ENCODE assay signal across 10 mouse cellular contexts in the genomic region with DNA sequence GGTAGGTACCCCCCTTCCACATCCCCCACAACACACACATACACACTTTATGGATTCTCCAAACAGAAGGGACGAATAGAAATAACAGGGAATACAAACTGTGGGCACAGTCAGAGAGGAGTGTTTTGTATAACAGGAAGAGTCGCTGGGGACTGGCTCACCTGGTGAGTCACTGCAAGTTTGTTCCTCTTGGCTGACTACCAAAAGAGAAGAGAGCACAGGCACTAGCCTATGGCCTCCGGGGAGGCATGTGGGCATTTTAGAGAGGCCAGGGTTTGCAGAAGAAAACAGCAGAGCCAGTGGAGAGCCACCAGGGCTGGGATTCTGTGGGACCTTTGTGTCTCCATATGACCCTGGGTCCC. TPM values are rescaled to one million over a fixed set of nuclear protein-coding genes. Genes with fewer than 3 reads are reported as not detected.
DNase-seq lines count a peak whose midpoint lies in the region; ATAC-seq and TF ChIP-seq lines count a peak whose summit lies in the region.
"Had no signal": no experiment of that assay in that cellular context is flagged by ENCODE, and none has a peak within 500 bp of the region (broad histone marks: within the 10 kb centered on the region; RNA-seq: fewer than 3 reads in every experiment).

No protein-coding gene starts in this region.

- H3K4me1 ChIP-seq in lung, embryonic 14.5 days (ENCODE audit: insufficient read depth) = peaks cover 3% of the 10 kb centered on the region; the same call in 1 of the 2 replicates
- H3K4me1 ChIP-seq in hindbrain, embryonic 14.5 days (replicated peaks; ENCODE audit: control insufficient read depth, insufficient read depth, low read length) = no peaks in the 10 kb centered on the region

- ATAC-seq in lung, embryonic 14.5 days (ENCODE audit: insufficient read depth) = peak; percentile 81
- ATAC-seq in hindbrain, embryonic 14.5 days (ENCODE audit: low FRiP score) = no peak
- ATAC-seq: hindbrain, postnatal 0 days had no signal

- H3K27ac ChIP-seq in lung, embryonic 14.5 days (ENCODE audit: low read depth) = peak overlapping the region; percentile 94
- H3K27ac ChIP-seq in hindbrain, embryonic 14.5 days = no peak overlapping the region
- H3K27ac ChIP-seq: hindbrain, postnatal 0 days had no signal

- no peak overlapping the region for H3K4me3 ChIP-seq in lung, embryonic 14.5 days (ENCODE audit: low read depth, low read length)
- H3K4me3 ChIP-seq in hindbrain, embryonic 14.5 days (replicated peaks; ENCODE audit: low read length) = no peak overlapping the region

- TF ChIP-seq CTCF in lung, embryonic 14.5 days (IDR thresholded peaks at IDR 0.05; ENCODE audit: low read depth) = no peak

- no peaks in the 10 kb centered on the region for H3K36me3 ChIP-seq in lung, embryonic 14.5 days (ENCODE audit: insufficient read depth)
- no peaks in the 10 kb centered on the region for H3K36me3 ChIP-seq in hindbrain, embryonic 14.5 days (replicated peaks; ENCODE audit: control insufficient read depth, insufficient read depth)

- 53% methylated on average over 3 of the region's 3 CpGs for WGBS in lung, embryonic 14.5 days
- WGBS in hindbrain, embryonic 14.5 days = 80% methylated on average over 3 of the region's 3 CpGs

- H3K9me3 ChIP-seq in lung, embryonic 14.5 days (ENCODE audit: low read depth, low read length) = no peaks in the 10 kb centered on the region
- no peaks in the 10 kb centered on the region for H3K9me3 ChIP-seq in hindbrain, embryonic 14.5 days (ENCODE audit: control insufficient read depth, low read length)

- H3K9ac ChIP-seq in lung, embryonic 14.5 days = no peak overlapping the region
- no peak overlapping the region for H3K9ac ChIP-seq in hindbrain, embryonic 14.5 days

- H3K4me2 ChIP-seq in lung, embryonic 14.5 days = peak overlapping the region; percentile 10; the same call in 1 of the 2 replicates
- H3K4me2 ChIP-seq in hindbrain, embryonic 14.5 days (replicated peaks) = no peak overlapping the region
- H3K4me2 ChIP-seq: midbrain, embryonic 11.5 days had no signal

- DNase-seq in urinary bladder, postnatal 14 days (ENCODE audit: low spot score) = peak; percentile 69
- no peak for DNase-seq in urinary bladder, postnatal 10 days (ENCODE audit: low spot score)
- DNase-seq in kidney, adult 18-20 months = peak; percentile 38
- DNase-seq in lung, embryonic 14.5 days = peak; percentile 69
- DNase-seq in urinary bladder, postnatal 36 days (ENCODE audit: low spot score in 2 of 2) = peak; percentile 53 to 62
- DNase-seq in layer of hippocampus, adult 18-20 months (ENCODE audit: low spot score in 2 of 2) = no peak
- DNase-seq in hindbrain, embryonic 14.5 days (ENCODE audit: low spot score) = no peak
- no peak for DNase-seq in right cerebral cortex, postnatal 4 days

- no peaks in the 10 kb centered on the region for H3K27me3 ChIP-seq in lung, embryonic 14.5 days (ENCODE audit: insufficient read depth, low read length)
- H3K27me3 ChIP-seq in hindbrain, embryonic 14.5 days (ENCODE audit: control insufficient read depth, insufficient read depth, low read length) = no peaks in the 10 kb centered on the region

RNA-seq across cellular contexts. Expression of a gene that starts 18.8 kb away (rescaled TPM):
- 101 and 111 TPM in 2 replicates for polyA plus RNA-seq in lung, embryonic 14.5 days (2014; fragmentation: Nextera tagmentation; extraction: Ambion mirVana)
- 10 to 100 TPM; 46.9 to 49.2 TPM for total RNA-seq in layer of hippocampus, adult 18-20 months (2021)
- 37.9 and 38.4 TPM in 2 replicates for polyA plus RNA-seq in hindbrain, embryonic 14.5 days (2014; fragmentation: Nextera tagmentation; extraction: Ambion mirVana)

RNA-seq across cellular contexts. Expression of a gene that starts 49.1 kb away (rescaled TPM):
- 76.2 and 76.7 TPM in 2 replicates for polyA plus RNA-seq in lung, embryonic 14.5 days (2014; fragmentation: Nextera tagmentation; extraction: Ambion mirVana)
- 10 to 100 TPM; 17.2 to 18.5 TPM for total RNA-seq in layer of hippocampus, adult 18-20 months (2021)
- polyA plus RNA-seq in hindbrain, embryonic 14.5 days (2014; fragmentation: Nextera tagmentation; extraction: Ambion mirVana) = 51.8 and 53.8 TPM in 2 replicates

Comparison
In these comparisons a context has a peak if more than half of its experiments do, and no peak if none do; other contexts are left out.
1. DNase-seq: peak in urinary bladder, postnatal 14 days (single experiment), kidney, adult 18-20 months (single experiment), lung, embryonic 14.5 days (single experiment) and urinary bladder, postnatal 36 days (2 of 2); none in urinary bladder, postnatal 10 days (single experiment), layer of hippocampus, adult 18-20 months (0 of 2), hindbrain, embryonic 14.5 days (single experiment) and right cerebral cortex, postnatal 4 days (single experiment).